Mouse (Mus musculus): ENCODE measurements around the gene Tfdp1. TPM values are rescaled to one million over a fixed set of nuclear protein-coding genes. Genes with fewer than 3 reads are reported as not detected.
"Not testable (repeated sequence)": the region's sequence is repeated elsewhere in the genome, so short reads cannot be mapped to it uniquely, and the experiment has no call there.

Gene Tfdp1
- polyA plus RNA-seq, 1 experiment = 22.7 TPM

DNA sequence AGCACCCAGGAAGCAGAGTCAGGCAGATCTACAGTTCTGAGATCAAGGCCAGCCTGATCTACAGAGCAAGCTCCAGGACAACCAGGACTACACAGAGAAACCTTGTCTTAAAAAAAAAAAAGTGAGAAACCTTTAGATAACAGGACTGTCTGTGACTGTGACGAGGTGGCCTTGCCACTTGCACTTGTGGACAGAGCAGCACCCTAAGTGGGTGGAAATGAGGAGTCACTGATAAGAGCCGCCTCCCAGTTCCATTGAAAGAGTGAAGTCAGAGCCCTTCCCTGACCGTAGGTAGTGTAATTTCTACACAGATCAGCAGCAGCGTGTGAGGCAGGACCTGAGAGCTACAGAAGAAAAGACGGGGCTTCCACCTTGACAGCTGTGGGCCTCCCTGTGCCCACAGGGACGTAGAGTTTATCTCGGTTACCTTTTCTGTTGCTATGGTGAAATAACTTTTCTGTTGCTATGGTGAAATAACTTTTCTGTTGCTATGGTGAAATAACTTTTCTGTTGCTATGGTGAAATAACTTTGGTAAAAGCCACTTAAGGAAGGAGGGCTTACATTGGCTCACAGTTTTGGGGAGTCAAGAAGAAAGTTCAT, 32.1 kb upstream of the Tfdp1 start:
- 52% methylated on average over 7 of the region's 7 CpGs for WGBS
- no peak overlapping the region for H3K27ac ChIP-seq (ENCODE audit: insufficient read depth, low read depth, low read length)
- TF ChIP-seq POLR2A (IDR thresholded peaks at IDR 0.05; ENCODE audit: low read depth, low read length) (no peak), CTCF (IDR thresholded peaks at IDR 0.05; ENCODE audit: extremely low read depth, insufficient read length, insufficient replicate concordance, low read depth, low read length) (no peak)

DNA sequence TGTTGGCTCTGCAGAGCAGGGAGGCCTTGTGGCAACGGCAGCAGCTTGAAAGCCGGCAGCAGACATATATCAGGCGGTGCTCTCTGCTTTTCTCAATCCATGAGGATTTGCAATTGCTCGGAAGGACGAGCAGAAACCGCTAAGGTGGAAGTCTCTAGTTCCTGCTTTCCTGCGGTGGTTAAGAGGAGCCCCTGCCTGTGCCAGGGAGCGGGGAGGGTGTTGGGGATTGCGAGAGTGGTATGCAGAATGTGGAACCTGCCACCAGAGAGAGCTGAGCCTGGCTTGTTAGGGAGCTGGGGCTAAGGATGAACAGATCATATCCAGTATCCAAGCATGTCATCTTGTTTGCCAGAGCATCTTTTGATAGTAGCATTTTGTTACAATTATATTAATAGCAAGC, 31.6 kb upstream of the Tfdp1 start:
- Histone ChIP-seq H3K27me3 (ENCODE audit: control insufficient read depth, insufficient read depth, low read length) (no peaks in the 10 kb centered on the region), H3K27ac (ENCODE audit: insufficient read depth, low read depth, low read length) (no peak overlapping the region), H3K4me1 (ENCODE audit: control insufficient read depth, insufficient read depth, insufficient read length, low read length) (no peaks in the 10 kb centered on the region; the same call in 1 of the 2 replicates), H3K36me3 (ENCODE audit: control insufficient read depth, insufficient read depth, low read length) (peaks cover 18% of the 10 kb centered on the region), H3K4me3 (ENCODE audit: low read depth, low read length) (no peak overlapping the region)
- 90% methylated on average over 9 of the region's 9 CpGs for WGBS
- no peak for TF ChIP-seq CTCF (IDR thresholded peaks at IDR 0.05; ENCODE audit: extremely low read depth, insufficient read length, insufficient replicate concordance, low read depth, low read length)
- TF ChIP-seq POLR2A (IDR thresholded peaks at IDR 0.05; ENCODE audit: low read depth, low read length) = no peak

More for the DNA sequence above, 32.1 kb upstream of the Tfdp1 start:
- no peaks in the 10 kb centered on the region; the same call in 1 of the 2 replicates for H3K4me1 ChIP-seq (ENCODE audit: control insufficient read depth, insufficient read depth, insufficient read length, low read length)
- H3K4me3 ChIP-seq (ENCODE audit: low read depth, low read length) = no peak overlapping the region
- peaks cover 18% of the 10 kb centered on the region for H3K36me3 ChIP-seq (ENCODE audit: control insufficient read depth, insufficient read depth, low read length)
- no peaks in the 10 kb centered on the region for H3K27me3 ChIP-seq (ENCODE audit: control insufficient read depth, insufficient read depth, low read length)

DNA sequence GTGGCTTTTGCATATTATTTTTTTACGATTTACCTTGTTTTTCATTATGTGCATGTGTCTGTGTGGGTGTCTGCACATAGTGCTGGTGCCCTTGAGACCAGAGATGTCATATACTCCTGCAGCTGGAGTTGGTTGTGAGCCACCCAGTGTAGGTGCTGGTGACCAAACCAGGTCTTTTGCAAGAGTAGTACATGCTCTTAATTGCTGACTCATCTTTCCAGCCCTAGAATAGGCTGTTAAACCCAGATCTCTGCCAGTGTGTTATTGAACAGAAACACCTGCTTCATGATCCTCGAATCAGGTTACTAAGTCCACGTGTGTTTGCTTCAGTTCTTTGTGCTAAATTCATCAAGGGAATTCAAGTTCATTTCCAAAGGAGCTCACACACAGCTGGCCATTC, 23.6 kb upstream of the Tfdp1 start:
- WGBS = 45% methylated on average over 3 of the region's 3 CpGs
- H3K36me3 ChIP-seq (ENCODE audit: control insufficient read depth, insufficient read depth, low read length) = peaks cover 12% of the 10 kb centered on the region
- no peaks in the 10 kb centered on the region for H3K27me3 ChIP-seq (ENCODE audit: control insufficient read depth, insufficient read depth, low read length)
- no peak overlapping the region for H3K27ac ChIP-seq (ENCODE audit: insufficient read depth, low read depth, low read length)
- no peak for TF ChIP-seq CTCF (IDR thresholded peaks at IDR 0.05; ENCODE audit: extremely low read depth, insufficient read length, insufficient replicate concordance, low read depth, low read length)
- TF ChIP-seq POLR2A (IDR thresholded peaks at IDR 0.05; ENCODE audit: low read depth, low read length) = no peak
- H3K4me3 ChIP-seq (ENCODE audit: low read depth, low read length) = no peak overlapping the region
- H3K4me1 ChIP-seq (ENCODE audit: control insufficient read depth, insufficient read depth, insufficient read length, low read length) = no peaks in the 10 kb centered on the region

DNA sequence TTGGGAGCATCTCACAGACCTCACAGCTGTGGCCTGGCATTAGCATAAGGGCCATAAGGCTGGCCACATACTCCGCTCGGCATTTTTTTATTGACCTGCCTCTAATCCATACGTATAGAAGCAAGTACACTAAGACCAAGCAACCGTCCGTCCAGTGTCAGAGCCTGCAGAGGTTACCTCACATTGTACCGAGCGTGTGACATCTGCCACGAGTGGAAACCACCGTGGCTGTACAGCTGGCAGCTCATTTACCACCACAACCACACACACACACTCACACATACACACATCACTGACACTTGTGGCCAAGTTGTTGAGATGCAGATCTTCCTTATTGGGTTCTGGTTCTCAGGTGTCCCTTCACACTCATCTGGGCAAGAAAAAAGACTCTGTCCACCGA, 21.9 kb upstream of the Tfdp1 start:
- 93% methylated on average over 10 of the region's 10 CpGs for WGBS
- no peaks in the 10 kb centered on the region for H3K27me3 ChIP-seq (ENCODE audit: control insufficient read depth, insufficient read depth, low read length)
- no peak for TF ChIP-seq POLR2A (IDR thresholded peaks at IDR 0.05; ENCODE audit: low read depth, low read length)
- no peak for TF ChIP-seq CTCF (IDR thresholded peaks at IDR 0.05; ENCODE audit: extremely low read depth, insufficient read length, insufficient replicate concordance, low read depth, low read length)

DNA sequence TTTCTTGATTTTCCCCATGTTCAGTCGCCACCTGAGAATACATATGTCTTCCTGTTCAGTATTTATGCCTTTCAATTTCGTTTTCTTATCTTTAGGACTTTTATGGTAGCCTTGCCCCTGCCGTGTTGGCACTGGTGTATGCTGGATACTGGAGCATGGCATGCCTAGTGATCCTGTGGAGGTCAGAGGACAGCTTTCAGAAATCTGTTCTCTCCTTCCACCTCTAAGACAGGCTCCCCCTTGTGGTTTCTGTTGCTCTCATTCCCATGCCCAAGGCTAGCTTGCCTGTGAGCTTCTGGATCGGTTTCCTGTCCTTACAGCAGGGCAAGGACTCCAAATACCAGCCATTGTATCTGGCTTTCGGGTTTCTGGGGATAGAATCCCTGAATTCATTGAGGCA, 12.0 kb upstream of the Tfdp1 start:
- H3K27ac ChIP-seq (ENCODE audit: insufficient read depth, low read depth, low read length) = peak overlapping the region; percentile 81
- WGBS = 13% methylated on average over 5 of the region's 5 CpGs
- no peak overlapping the region for H3K4me3 ChIP-seq (ENCODE audit: low read depth, low read length)
- H3K36me3 ChIP-seq (ENCODE audit: control insufficient read depth, insufficient read depth, low read length) = peaks cover 2% of the 10 kb centered on the region
- H3K4me1 ChIP-seq (ENCODE audit: control insufficient read depth, insufficient read depth, insufficient read length, low read length) = peaks cover 6% of the 10 kb centered on the region; the same call in 1 of the 2 replicates
- TF ChIP-seq CTCF (IDR thresholded peaks at IDR 0.05; ENCODE audit: extremely low read depth, insufficient read length, insufficient replicate concordance, low read depth, low read length) (peak; percentile 63; the same call in 1 of the 2 replicates), POLR2A (IDR thresholded peaks at IDR 0.05; ENCODE audit: low read depth, low read length) (no peak)
- no peaks in the 10 kb centered on the region for H3K27me3 ChIP-seq (ENCODE audit: control insufficient read depth, insufficient read depth, low read length)

More for the DNA sequence above, 21.9 kb upstream of the Tfdp1 start:
- Histone ChIP-seq H3K36me3 (ENCODE audit: control insufficient read depth, insufficient read depth, low read length) (peaks cover 9% of the 10 kb centered on the region), H3K4me3 (ENCODE audit: low read depth, low read length) (no peak overlapping the region), H3K4me1 (ENCODE audit: control insufficient read depth, insufficient read depth, insufficient read length, low read length) (no peaks in the 10 kb centered on the region), H3K27ac (ENCODE audit: insufficient read depth, low read depth, low read length) (no peak overlapping the region)

DNA sequence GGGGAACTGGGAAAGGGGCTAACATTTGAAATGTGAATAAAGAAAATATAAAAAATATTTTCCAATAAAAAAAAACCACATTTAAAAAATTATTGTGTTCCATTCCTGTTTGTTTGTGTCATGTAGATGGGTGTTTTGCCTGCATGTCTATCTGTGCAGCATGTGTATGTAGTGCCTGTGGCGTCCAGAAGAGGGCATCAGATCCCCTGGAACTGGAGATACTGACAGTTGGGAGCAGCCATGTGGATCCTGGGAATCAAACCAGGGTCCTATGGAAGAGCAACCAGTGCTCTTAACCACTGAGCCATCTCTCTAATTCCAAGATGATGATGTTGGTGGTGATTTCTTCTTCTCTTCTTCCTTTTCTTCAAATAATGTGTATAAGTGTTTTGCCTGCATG, 3.9 kb upstream of the Tfdp1 start:
- 52% methylated on average over 1 of the region's 1 CpGs for WGBS
- Histone ChIP-seq H3K36me3 (ENCODE audit: control insufficient read depth, insufficient read depth, low read length) (no peaks in the 10 kb centered on the region), H3K4me1 (ENCODE audit: control insufficient read depth, insufficient read depth, insufficient read length, low read length) (peaks cover 3% of the 10 kb centered on the region; the same call in 1 of the 2 replicates), H3K4me3 (ENCODE audit: low read depth, low read length) (no peak overlapping the region), H3K27ac (ENCODE audit: insufficient read depth, low read depth, low read length) (no peak overlapping the region), H3K27me3 (ENCODE audit: control insufficient read depth, insufficient read depth, low read length) (no peaks in the 10 kb centered on the region)
- TF ChIP-seq CTCF (IDR thresholded peaks at IDR 0.05; ENCODE audit: extremely low read depth, insufficient read length, insufficient replicate concordance, low read depth, low read length) (no peak), POLR2A (IDR thresholded peaks at IDR 0.05; ENCODE audit: low read depth, low read length) (no peak)

DNA sequence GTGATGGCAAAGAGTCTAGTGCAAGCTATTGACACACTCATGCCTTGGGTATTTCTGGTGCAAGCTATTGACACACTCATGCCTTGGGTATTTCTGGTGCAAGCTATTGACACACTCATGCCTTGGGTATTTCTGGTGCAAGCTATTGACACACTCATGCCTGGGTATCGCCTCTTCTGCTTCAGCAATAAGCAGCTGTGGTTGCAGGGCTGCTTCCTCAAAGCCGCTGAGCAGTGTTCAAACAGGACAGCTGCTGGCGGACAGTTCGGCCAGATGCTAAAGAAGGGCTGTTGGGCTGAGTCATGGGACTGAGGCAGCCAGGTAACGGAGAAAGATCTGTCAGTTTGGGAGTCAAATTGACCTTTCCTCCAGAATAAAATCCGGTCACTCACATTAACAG, 1.3 kb upstream of the Tfdp1 start:
- not testable (repeated sequence) for H3K27me3 ChIP-seq (ENCODE audit: control insufficient read depth, insufficient read depth, low read length); H3K36me3 ChIP-seq (ENCODE audit: control insufficient read depth, insufficient read depth, low read length); H3K4me1 ChIP-seq (ENCODE audit: control insufficient read depth, insufficient read depth, insufficient read length, low read length); H3K4me3 ChIP-seq (ENCODE audit: low read depth, low read length); H3K27ac ChIP-seq (ENCODE audit: insufficient read depth, low read depth, low read length)
- WGBS = 57% methylated on average over 6 of the region's 6 CpGs

Data from small intestine, adult 2 months (tissue).